Mouse (Mus musculus) liver, postnatal 0 days (tissue): ENCODE data around the gene Ror1.

Experiments used
- CTCF ChIP-seq: sonication (generic); IDR thresholded peaks from 2 replicates; pipeline ENCODE4 v1.5.1; 2016; ENCODE audit warnings: antibody characterized with exemption, low read depth
- EP300 ChIP-seq: IDR thresholded peaks from 2 replicates; pipeline ENCODE4 v1.6.1; 2016; ENCODE audit warnings: antibody characterized with exemption, low read depth, mild to moderate bottlenecking

DNA sequence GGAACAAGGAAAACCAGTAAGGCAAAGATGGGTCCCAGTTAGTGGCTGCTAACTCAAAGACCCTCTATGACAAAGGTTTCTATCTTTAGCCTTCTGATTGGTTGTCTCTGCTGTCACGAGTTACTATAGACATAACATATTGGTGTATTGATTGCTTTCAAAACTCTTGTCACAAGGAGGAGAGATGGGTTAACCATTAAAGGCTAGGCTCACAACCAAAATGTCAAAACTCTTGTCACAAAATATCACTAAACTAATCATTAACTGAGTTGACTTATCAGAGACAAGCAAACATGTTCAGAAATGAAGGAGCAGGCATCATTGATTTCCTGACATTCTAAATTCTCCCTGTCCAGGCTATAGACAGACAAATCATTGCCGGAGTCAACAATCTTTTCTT lies 135.4 kb downstream of the Ror1 start:
- TF ChIP-seq CTCF (no peak), EP300 (no peak)
